Mouse (Mus musculus): ENCODE measurements at regions not wholly inside any gene's neighbourhood (a gene's known extent, or its start where the extent isn't known, plus 50 kb on each side); places are given as distances from the start of the nearest gene placed in this dataset.
"Not testable (repeated sequence)": the region's sequence is repeated elsewhere in the genome, so short reads cannot be mapped to it uniquely, and the experiment has no call there.

DNA sequence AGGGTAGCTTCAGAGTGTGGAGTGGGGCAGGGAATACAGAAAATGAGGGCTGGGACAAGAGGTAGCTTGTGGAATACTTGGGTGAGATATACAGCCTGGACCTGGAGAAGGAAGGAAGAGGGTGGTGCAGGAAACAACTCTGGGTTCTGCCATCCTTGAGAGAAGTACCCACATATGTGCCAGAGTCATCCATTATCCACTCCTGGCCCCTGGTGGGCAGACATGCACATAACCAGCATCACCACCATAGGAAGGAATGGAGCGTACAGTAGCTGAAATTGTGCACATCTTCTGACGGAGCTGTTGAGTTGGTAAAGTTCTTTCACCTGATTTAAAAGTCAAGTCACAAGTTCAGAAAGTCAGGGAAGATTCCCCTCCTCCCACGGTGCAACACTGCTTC is 262.9 kb upstream of the Kdm8 start:
- DNase-seq (ENCODE audit: low spot score): no peak

DNA sequence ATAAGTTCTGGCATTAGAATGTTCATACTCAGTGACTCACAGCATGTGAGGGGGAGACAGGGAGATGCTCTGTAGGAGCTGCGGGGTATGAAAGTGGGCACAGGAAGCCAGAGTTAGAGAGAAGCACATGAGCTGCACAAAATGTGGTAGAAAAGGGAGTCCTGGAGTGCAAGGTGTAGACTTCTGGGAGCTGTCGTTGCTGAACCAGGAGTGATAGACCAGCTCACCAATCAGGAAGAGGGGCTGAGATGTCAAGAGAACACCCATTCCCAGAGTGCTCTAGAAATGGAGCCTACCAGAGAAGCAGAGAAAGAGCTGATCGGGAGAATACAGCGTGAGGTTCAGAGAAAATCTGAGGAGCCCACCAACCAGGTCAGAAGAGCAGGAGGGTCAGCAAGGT is 262.2 kb upstream of the Kdm8 start:
- no peak for DNase-seq (ENCODE audit: low spot score)

DNA sequence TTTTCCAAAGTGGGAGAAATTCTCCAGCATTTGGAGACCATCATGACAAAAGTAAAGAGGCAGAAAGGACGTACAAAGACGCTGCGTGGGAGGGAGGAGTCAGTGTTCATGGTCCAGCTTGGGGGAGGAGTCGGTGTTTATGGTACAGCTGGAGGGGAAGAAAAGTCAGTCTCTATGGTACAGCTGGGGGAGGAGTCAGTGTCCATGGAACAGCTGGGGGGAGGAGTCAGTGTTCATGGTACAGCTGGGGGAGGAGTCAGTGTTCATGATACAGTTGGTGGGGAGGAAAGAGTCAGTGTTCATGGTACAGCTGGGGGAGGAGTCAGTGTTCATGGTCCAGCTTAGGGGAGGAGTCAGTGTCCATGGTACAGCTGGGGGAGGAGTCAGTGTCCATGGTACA is 261.5 kb upstream of the Kdm8 start:
- DNase-seq (ENCODE audit: low spot score): not testable (repeated sequence)

DNA sequence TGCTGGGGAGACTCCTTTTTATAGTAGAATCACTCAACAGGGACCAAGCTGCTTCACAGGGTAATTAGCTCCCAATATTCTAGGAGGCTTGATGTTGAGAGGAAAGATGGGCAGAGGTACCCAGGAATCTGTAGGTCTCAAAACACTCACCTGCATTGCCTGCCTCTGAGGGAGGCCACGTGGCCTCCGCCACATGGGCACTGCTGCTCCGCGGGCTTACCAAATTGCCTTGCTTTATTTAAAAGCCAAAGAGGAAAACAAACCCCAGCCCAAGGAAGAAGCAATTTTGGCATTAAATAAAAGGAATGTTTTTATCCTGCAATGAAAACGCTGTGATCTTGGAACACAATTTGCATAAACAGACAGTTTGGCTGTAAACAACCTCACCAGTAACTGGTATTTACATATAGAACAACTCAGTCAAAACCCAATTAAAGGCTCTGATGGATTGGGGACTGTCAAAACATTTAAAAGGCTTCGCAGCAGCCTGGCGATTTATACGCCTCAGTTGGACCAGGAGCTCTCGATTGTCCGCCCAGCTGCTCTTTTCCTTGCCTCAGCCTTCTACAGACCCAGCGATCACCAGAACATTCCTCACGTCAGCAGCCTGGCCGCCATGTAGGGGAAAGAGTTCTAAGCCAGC is 259.3 kb upstream of the Kdm8 start:
- no peak for DNase-seq (ENCODE audit: low spot score)

DNA sequence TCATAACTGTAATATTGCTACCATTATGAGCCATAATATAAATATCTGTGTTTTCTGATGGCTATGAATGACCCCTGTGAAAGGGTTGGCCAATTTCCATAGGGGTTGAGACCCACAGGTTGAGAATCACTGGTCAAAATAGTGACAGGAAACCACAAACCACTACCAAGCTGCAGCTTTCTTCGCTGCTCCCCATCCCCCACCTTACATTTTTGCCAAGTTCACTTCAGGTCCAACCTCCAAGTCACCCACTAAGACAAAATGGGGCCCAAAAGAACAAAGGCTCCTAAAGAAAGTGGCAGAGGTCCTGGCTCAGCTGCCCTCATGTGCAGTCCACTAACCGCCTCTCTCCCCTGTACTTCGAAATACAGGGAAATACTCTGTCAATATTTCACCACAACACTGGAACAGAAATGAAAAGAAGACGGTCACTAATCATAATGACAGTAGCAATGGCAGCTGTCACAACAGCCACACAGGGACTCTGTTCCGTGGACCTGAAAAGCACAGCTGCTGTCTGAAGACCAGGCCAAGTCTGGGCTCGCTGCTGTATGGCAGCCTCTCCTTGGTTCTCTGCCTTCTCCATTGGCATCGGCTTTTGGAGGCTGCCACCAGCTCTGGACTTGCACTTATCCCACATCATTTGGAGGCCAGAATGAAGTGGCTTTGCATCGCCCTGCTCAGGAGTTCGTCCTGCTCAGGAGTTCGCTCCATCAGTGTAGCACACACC is 257.3 kb upstream of the Kdm8 start:
- DNase-seq (ENCODE audit: low spot score): no peak

DNA sequence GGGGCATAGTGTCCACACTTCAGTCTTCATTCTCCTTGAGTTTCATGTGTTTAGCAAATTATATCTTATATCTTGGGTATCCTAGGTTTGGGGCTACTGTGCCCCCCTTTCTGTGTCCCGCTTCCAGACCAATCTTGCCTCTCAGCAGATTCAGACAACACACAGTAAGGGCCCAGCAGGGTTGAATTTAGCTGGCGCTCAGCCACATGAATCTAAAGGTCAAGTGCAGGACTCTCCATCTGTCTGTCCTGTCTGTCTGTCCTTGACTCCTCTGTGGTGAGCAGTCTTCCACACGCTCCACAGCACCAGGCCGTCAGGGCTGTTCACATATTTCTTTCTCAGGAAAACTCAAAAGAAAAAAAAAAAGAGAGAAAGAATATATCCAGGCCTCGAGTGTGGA is 255.5 kb upstream of the Kdm8 start:
- no peak for DNase-seq (ENCODE audit: low spot score)

DNA sequence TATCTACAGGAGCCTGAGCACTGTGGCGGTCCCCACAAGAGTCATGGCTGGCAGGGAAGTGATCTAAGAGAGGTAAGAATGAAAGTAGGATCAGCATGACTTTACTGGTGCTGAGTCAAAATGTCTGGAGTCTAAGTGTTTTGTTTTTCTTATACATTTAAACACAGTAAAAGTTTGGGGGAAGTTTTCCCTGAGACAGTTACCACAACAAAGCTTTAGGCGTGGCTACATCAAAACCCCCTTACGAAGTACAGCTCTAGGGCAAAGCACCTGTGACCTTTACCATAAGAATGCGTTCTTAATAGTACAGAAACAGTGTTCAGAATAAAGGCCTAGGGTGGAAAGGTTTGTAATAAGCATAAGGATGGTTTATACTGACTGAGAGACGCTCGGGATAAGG is 254.4 kb upstream of the Kdm8 start:
- no peak for DNase-seq (ENCODE audit: low spot score)

DNA sequence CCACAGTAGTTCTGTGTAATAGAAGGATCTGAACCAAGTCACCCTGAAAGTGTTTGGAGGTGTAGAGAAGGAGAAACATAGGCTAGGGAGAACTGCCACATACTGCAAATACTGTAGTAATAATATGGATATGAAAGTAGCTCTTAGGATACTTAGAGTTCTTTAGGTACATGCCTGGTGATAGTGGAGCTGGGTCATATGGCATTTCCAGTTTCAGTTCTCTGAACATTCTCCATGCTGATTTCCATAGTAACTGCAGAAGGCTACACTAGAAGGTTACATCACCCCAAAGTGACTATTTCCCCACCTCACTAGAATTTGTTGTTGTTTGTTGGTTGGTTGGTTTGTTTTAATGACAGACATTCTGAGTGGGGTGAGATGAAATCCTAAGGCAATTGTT is 253.2 kb upstream of the Kdm8 start:
- DNase-seq (ENCODE audit: low spot score): no peak

DNA sequence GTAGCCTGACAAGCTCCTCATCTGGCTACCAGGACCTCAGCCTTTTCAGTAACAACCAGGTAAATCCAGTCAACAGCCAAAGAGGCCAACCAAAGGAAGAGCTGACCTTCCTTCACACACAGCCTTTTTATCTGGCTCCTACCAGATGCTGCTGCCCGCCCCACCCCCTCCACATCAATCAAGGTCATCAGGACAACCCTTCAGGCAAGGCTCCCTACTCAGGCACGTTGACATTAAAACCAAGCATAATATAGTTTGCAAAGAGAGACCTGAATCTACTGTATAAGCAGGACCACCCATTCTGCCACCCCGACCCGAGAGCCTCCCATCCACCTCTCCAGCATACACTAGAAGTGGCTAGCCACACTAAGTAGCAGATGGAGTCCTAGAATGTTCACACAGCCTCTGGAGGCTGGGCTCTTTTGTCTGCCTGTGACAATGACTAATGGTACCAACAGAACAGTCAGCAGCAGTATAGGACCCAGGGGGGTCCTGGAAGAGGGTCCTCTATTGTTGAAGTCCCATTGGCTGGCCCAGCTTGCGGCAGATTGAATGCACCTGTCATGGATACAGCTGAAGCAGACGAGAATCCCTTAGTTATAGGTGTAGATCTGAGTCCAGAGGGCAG is 233.0 kb upstream of the Kdm8 start:
- DNase-seq (ENCODE audit: low spot score): no peak

DNA sequence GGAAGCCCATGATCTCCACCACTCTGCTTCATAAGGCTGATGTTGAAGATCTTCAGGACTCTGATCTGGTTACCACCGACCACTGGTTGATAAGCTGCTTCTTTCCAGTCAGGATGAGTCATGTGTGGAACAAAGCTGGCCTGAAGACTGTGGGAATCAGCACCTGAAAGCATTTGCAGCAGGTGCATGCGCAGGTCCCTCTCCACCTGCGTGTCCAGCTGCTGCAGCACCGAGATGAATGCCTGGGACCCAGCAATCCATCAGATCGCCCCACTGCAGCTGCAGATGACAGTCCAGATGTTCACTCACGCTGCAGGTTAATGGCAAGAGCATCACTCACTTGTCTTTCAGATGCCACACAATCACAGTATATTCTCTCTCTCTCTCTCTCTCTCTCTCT is 230.4 kb upstream of the Kdm8 start:
- DNase-seq (ENCODE audit: low spot score): no peak

DNA sequence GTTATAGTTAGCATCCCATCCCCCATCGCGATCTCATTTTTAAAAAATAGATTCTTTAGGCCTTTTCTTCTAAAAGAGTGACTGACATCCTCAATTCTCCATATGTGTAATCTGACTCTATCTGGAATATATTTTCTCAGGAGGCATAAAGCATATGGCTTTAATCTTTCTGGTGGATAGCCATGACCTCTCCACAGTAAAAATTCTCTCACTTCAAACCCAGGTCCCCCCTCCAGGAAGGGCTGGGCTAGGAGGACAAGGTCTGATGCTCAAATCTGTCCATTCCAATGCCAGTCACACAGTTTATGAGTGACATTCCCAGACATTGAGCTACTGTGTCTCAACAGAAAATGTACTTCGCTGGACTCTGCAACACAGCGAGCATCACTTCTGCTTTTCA is 226.8 kb upstream of the Kdm8 start:
- DNase-seq (ENCODE audit: low spot score): no peak

DNA sequence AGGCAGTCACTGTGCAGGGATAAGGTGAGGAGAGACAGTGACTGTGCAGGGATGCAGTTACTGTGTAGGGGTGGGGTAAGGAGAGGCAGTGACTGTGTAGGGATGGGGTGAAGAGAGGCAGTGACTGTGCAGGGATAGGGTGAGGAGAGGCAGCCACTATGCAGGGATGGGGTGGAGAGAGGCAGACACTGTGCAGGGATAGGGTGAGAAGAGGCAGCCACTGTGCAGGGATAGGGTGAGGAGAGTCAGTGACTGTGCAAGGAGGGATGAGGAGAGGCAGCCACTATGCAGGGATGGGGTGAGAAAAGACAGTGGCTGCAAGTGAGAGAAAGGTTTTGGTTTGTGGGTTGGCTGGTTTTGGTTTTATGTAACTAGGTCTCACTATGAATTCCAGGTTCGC is 221.8 kb upstream of the Kdm8 start:
- no peak for DNase-seq (ENCODE audit: low spot score)

DNA sequence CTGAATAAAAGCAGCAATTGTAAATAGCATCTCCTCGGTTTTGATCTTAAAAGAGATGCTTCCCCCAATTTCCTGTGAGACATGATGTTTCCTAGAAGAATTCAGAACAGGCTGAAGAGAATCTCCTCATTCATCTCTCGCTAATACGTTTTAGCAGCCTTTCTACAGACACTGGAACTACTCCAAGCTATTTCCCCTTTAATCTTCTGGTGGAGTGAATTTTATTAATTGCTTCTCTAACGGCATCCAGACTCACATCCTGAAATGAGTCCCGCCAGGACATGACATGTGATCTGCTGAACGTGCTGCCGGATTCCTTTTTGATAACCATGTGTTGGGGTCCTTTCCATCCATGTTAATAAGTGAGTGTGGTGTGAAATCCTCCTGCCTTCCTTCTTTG is 209.6 kb upstream of the Kdm8 start:
- DNase-seq (ENCODE audit: low spot score): no peak

DNA sequence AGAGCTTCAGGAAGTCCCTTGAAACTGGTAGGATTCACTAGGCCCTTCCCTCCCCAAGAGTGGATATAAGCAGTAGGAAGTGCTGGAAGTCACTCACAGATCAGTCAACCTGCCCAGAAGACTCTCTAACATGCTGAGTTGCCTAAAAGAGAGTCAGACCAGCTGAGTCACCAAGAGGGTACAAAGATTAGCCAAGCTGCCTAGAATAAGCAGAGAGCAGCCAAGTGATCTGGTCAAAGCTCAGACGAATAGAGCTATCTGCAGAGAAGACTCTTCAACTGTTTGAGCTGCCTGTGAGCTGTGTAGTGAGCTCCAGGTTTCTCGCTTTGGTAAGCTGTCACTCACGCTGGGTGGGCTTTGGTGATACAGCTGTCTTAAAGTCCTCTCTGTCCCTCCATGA is 207.4 kb upstream of the Kdm8 start:
- no peak for DNase-seq (ENCODE audit: low spot score)

DNA sequence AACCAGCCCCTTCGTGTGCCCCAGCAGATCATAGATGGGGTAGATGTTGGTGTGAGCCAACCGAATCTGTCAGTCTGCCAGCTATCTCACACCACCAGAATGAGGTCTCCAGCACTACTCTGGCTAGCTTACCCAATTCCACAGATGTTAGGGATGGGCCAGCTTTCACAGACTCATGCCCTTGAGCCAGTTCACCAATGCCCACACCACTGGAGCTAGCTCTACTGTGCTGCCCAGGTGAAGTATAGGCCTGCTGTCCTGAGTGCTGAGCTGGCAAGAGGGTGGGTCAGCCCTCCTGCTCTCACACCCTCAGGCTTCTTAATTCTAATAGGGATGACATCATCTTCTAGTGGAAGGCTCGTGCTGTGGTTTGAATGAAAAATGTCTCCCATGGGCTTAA is 201.5 kb upstream of the Kdm8 start:
- no peak for DNase-seq (ENCODE audit: low spot score)

DNA sequence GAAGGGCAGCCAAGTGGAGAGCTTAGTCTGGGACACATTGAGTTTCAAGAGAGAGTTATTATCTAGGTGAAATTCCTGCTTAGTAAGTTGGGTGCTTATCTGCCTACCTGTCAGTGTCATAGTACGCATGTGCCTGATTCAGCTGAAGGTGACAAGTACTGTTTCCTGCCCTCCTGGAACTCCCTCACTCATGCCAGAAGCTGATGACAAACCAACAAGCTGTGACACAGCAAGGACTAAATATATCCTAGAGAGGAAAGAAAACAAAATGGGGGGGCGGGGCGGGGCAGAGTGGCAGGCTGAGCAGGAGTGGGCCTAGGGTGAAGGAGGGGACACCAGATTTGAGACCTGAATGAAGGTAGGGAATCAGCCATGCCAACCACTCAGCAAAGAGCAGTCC is 196.1 kb upstream of the Kdm8 start:
- DNase-seq (ENCODE audit: low spot score): no peak

DNA sequence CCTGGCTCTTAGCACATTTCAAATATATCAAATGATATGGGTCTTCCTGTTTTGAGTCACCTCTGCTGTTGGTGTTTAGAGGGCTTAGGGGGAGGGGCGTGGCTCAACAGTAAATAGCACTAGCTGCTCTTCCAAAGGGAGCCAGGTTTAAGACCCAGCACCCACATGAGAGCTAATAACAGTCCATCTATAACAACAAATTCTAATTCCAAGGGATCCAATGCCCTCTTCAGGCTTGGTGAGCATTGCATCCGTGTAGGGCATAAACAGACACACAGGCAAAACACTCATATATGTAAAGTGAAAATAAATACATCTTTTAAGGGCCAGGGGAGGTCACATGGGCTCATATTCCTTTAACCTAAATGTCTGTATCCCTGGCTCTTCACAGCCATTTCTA is 194.1 kb upstream of the Kdm8 start:
- DNase-seq (ENCODE audit: low spot score): no peak

DNA sequence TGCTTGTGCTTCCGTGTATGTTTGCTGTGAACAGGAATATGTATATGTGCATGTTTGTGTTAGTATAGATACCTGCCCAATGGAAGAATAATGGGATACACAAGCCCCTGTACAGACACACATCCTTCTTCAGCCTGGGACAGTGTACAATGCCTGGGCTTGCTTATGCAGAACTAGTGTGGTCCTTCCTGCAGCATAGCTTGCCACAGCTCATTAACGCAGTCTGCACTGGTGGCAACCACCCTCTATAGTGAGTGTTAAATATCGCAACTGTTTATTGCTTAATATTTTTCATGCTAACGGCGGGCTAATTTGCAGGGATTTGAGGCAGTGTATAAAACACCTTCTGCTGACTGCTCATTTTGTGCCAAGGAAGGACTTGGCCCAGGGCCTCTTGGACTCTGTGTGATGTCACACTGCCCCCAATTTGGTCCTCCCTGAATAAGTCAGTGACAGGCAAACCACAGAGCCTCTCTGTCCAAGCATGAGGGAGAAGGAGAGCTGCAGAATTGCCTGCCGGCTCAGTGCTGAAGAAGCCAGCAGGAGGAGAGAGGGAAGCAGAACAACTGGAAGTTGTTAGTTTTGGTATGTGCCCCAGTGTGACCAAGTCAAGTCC is 193.4 kb upstream of the Kdm8 start:
- no peak for DNase-seq (ENCODE audit: low spot score)

DNA sequence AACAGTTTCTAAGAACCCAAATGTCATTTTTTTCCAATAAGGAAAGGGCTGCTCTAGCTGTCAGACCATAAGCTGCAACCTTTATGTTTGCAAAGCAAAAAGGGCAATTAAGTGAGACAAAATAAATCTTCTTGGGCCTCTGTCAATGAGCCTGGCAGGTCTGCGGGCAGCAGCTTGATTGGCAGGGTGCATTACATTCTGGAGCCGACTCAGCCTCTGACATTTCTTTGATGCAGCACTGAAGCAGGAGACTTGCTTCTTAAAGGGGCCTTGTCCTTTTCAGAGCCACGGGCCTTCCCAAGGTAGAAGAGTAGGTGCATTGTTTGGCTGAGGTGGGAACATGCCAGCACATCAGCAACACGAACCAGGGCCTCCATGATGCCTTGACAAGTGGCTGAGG is 190.2 kb upstream of the Kdm8 start:
- DNase-seq (ENCODE audit: low spot score): no peak

DNA sequence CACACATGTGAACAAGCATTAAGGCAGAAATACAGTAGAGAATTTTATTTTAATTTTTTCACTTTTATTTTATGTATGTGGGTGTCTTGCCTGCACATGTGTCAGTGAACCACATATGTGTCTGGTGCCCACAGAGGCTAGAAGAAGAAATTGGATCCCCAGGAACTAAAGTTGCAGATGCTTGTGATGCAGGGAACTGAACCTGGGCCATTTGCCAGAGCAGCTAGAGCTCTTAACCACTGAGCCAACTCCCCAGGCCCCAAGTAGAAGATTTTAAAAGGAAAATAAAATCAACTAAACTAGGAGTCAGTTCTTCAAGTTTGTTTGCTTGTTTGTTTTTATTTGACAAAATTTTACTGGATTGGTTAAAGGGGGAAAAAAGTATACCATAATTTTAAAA is 185.5 kb upstream of the Kdm8 start:
- no peak for DNase-seq (ENCODE audit: low spot score)

DNA sequence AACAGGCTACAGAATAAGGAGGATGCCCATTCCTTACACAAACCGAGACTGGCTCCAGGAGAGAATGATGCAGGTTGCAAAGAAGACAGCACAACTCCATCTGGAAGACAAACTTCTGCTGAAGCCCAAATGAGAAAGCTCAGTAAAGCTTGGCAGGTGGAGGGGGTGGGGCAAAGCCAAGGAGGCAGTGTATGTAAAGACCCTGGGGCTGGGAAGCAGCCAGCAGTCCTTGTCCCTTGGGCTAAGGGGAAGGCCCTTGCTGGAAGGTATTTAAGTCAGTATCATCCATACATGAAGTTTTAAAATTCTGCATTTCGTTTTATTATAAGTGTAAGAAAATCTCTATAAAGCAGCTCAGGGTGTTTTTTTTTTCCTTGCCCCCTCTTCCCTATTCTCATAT is 182.3 kb upstream of the Kdm8 start:
- no peak for DNase-seq (ENCODE audit: low spot score)

DNA sequence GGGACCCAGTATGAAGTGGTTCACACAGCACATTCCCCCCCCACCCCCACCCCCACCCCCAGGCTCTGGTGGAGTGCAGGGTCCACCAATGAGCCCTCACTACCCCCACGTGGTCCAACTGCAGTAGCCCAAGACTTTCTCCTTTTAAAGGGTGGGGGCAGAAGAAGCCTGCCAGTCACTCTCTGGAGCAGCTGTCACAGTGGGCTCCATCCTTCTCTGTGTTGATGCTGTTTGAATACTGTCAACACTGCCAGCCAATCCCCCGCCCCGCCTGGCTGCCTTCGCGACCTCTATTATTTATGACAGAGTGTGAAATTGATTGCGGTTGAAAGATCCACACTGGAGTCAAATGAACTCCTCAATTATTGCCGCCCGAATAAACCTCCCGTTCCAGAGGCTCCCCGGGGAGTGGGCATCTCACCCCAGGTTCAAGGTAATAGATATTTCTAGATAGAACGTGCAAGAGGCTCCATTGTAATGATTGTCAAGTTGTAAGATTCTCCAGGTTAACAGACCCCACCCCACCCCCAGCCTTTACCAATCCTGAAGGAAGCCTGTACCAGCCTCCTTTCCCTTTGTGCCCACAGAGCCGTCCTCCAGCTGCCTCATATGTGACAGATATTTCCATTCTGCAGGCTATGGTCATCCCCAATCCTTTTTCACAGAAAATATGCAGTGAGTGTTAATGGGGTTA is 181.7 kb upstream of the Kdm8 start:
- DNase-seq (ENCODE audit: low spot score): no peak

DNA sequence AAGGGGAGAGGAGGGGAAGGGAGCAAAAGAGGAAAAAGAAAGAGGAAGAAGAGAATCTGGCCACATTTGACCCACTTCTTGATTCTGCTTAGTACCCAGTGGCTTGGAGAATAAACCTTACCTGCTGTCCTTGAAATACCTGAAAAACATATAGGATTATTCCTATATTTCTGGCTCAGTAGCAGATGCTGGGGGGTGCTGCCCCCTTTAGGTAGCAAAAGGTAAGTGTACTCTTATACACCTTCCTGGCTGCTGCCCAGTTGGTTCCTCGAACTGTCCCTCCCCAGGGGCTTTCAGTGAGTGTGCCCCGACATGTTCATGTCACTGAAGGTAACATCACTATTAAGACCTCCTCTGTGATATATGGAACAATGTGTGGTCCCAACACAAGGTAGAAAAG is 180.7 kb upstream of the Kdm8 start:
- no peak for DNase-seq (ENCODE audit: low spot score)
